Mouse (Mus musculus) thymus, adult 2 months (tissue): ENCODE data around the gene Tshr. TPM values are rescaled to one million over a fixed set of nuclear protein-coding genes. Genes with fewer than 3 reads are reported as not detected.

Experiments used
- DNase-seq: peaks from one replicate; pipeline ENCODE4 v3.0.0; 2021
- H3K27ac ChIP-seq: fragments of 200-500 bp; 2 replicates; pipeline ENCODE4 v1.5.1; 2012; ENCODE audit warnings: low read length, control low read depth; ENCODE audit not compliant: control insufficient read depth, insufficient read depth
- H3K27me3 ChIP-seq: fragments of 200-500 bp; 2 replicates; pipeline ENCODE4 v1.6.1; 2012; ENCODE audit warnings: mild to moderate bottlenecking, low read length, moderate library complexity, mixed read lengths; ENCODE audit not compliant: control insufficient read depth, insufficient read depth
- H3K36me3 ChIP-seq: fragments of 200-500 bp; 2 replicates; pipeline ENCODE4 v1.6.1; 2012; ENCODE audit warnings: mild to moderate bottlenecking, low read length, moderate library complexity; ENCODE audit not compliant: control insufficient read depth, insufficient read depth
- H3K4me1 ChIP-seq: fragments of 200-500 bp; replicated peaks from 2 replicates; pipeline ENCODE4 v1.6.1; 2012; ENCODE audit warnings: low read length; ENCODE audit not compliant: control insufficient read depth, insufficient read depth
- H3K4me3 ChIP-seq: fragments of 200-500 bp; 2 replicates; pipeline ENCODE4 v1.5.1; 2012; ENCODE audit warnings: mild to moderate bottlenecking, low read length, control low read depth, moderate library complexity; ENCODE audit not compliant: control insufficient read depth, insufficient read depth
- CTCF ChIP-seq: fragments of 200-500 bp; IDR thresholded peaks from 2 replicates; pipeline ENCODE4 v1.5.1; 2012; ENCODE audit warnings: mild to moderate bottlenecking, control low read depth, low read length, moderate library complexity, borderline replicate concordance; ENCODE audit not compliant: control insufficient read depth, poor library complexity, insufficient read depth; ENCODE audit errors: extremely low read depth
- POLR2A ChIP-seq: fragments of 200-500 bp; IDR thresholded peaks from 2 replicates; pipeline ENCODE4 v1.6.1; 2012; ENCODE audit warnings: mild to moderate bottlenecking, low read length, control low read depth, moderate library complexity; ENCODE audit not compliant: control insufficient read depth, poor library complexity, insufficient read depth; ENCODE audit errors: extremely low read depth
- WGBS: fragments of 180-500 bp; shearing (Covaris S2); methylation state at CpG from one replicate; pipeline ENCODE4 v1.1.7; 2018; 5-methylcytosine and 5-hydroxymethylcytosine counted together
- polyA plus RNA-seq: library from polyadenylated mRNA; depleted of rRNA; stranded (reverse); fragments of >200 nt; gene quantifications from 2 replicates; pipeline ENCODE4 v1.2.3, GENCODE M21; 2012

The Tshr gene
- polyA plus RNA-seq, 1 experiment: 1.4 TPM

DNA sequence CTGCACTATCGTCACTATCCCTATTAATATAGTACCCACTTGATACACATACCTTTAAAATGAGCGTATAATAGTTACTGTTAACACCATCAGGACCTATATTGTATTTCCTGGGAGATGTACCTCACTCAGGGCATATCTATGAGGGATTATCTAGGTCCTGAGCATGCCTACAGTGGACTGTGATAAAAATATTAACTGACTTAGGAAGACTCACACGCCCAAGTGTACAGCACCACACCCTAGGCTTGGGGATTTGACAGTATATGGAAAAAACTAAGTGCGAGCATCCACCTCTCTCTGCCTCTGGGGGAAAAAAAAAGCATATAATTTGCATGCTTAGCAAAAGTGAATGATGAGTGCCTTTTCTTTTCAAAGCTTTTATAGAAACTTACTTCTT, 182.8 kb downstream of the Tshr start:
- no peak for DNase-seq
- 97% methylated on average over 4 of the region's 4 CpGs for WGBS
- TF ChIP-seq CTCF (no peak), POLR2A (no peak)
- peaks cover 59% of the 10 kb centered on the region for H3K36me3 ChIP-seq
- H3K27ac ChIP-seq: no peak overlapping the region
- H3K27me3 ChIP-seq: no peaks in the 10 kb centered on the region
- H3K4me1 ChIP-seq: no peaks in the 10 kb centered on the region
- H3K4me3 ChIP-seq: no peak overlapping the region

- Histone ChIP-seq H3K27me3 (no peaks in the 10 kb centered on the region), H3K36me3 (peaks cover 53% of the 10 kb centered on the region), H3K4me1 (no peaks in the 10 kb centered on the region), H3K27ac (no peak overlapping the region), H3K4me3 (no peak overlapping the region)
- no peak for TF ChIP-seq CTCF
- TF ChIP-seq POLR2A: no peak
- DNase-seq: no peak
- 97% methylated on average over 3 of the region's 3 CpGs for WGBS
Measured at GRCm38 (mm10) chr12:91569255-91569654, 184.9 kb downstream of the Tshr start.

DNA sequence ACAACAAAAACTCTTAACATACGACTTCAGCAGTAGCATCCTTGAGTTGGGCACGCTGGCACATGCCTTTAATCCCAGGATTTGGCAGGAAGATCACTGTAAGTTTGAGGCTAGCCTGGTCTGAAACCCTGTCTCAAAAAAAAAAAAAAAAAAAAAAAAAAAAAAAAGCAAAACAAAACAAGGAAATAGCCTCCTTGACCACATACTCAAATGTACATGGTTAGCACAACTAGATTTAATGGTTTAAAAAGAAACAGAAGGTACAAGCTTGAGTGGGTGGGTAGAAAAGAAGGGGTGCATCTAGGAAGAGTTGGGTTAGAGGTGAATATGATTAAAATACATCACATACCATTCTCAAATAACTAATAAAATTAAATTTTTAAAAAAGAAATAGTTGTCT, 187.3 kb downstream of the Tshr start:
- WGBS: 99% methylated on average over 2 of the region's 2 CpGs

GRCm38 (mm10) chr12:91579665-91580064, 195.3 kb downstream of the Tshr start:
- peaks cover 21% of the 10 kb centered on the region for H3K36me3 ChIP-seq
- no peak for TF ChIP-seq CTCF
- TF ChIP-seq POLR2A: no peak
- no peak overlapping the region for H3K4me3 ChIP-seq
- peaks cover 2% of the 10 kb centered on the region for H3K4me1 ChIP-seq
- no peak overlapping the region for H3K27ac ChIP-seq
- 99% methylated on average over 2 of the region's 2 CpGs for WGBS
- no peak for DNase-seq
- no peaks in the 10 kb centered on the region for H3K27me3 ChIP-seq

More for the DNA sequence above, 187.3 kb downstream of the Tshr start:
- Histone ChIP-seq H3K36me3 (peaks cover 47% of the 10 kb centered on the region), H3K27me3 (no peaks in the 10 kb centered on the region), H3K4me1 (no peaks in the 10 kb centered on the region), H3K4me3 (no peak overlapping the region), H3K27ac (no peak overlapping the region)
- no peak for TF ChIP-seq CTCF
- no peak for DNase-seq

- 80% methylated on average over 6 of the region's 6 CpGs for WGBS
- Histone ChIP-seq H3K4me3 (no peak overlapping the region), H3K36me3 (peaks cover 18% of the 10 kb centered on the region), H3K4me1 (peaks cover 2% of the 10 kb centered on the region), H3K27me3 (no peaks in the 10 kb centered on the region), H3K27ac (no peak overlapping the region)
- DNase-seq: no peak
- TF ChIP-seq POLR2A (no peak), CTCF (no peak)
Measured at GRCm38 (mm10) chr12:91581204-91582070, 197.1 kb downstream of the Tshr start.

GRCm38 (mm10) chr12:91582362-91583002, 198.1 kb downstream of the Tshr start:
- TF ChIP-seq POLR2A: no peak
- TF ChIP-seq CTCF: no peak
- WGBS: 47% methylated on average over 6 of the region's 6 CpGs
- H3K36me3 ChIP-seq: peaks cover 18% of the 10 kb centered on the region
- no peaks in the 10 kb centered on the region for H3K27me3 ChIP-seq
- H3K4me3 ChIP-seq: no peak overlapping the region
- H3K27ac ChIP-seq: no peak overlapping the region
- H3K4me1 ChIP-seq: peaks cover 2% of the 10 kb centered on the region
- no peak for DNase-seq

DNA sequence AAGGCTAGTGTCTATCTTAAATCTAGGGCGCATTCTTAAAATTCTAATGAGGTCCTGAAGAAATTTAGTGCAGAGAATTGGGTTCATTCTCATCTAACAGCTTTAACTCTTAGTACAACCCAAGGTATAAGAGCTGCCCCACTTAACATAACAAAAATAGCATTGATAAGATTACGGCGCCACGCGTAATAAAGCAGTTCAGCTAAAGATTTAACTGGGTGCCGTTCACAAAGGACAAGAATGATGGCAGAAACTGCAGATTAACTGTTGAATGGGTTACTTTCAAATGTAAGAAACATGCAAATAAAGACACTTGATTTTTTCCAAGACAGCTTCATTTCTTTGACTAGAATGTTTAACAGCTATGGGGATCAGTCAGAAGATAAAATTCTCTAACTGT, 199.0 kb downstream of the Tshr start:
- 98% methylated on average over 6 of the region's 6 CpGs for WGBS
- Histone ChIP-seq H3K4me3 (no peak overlapping the region), H3K4me1 (peaks cover 2% of the 10 kb centered on the region), H3K27me3 (no peaks in the 10 kb centered on the region), H3K36me3 (peaks cover 18% of the 10 kb centered on the region), H3K27ac (no peak overlapping the region)
- no peak for DNase-seq
- no peak for TF ChIP-seq CTCF
- no peak for TF ChIP-seq POLR2A
